Mouse (Mus musculus): Measurements from ENCODE around the gene Gcnt7.

DNA sequence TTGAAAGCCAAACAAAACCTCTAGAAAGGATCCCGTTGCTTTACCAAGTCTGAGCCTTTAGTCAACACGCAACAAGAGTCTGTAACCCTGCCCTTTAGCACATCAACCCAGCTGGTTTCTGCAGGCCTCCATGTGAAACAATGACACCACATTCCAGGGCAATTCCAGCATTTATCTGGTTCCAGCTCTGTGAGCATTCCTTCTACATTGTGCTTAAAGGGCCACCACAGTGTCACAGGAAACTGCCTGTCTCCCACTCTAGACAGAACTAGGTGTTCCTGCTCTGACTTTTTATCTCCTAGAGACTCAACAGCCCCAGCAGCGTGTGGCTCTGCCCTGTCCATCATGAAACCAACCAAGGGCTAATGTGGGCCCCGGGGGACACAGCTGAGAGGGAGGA, 45.1 kb downstream of the Gcnt7 start:
- TF ChIP-seq CTCF (IDR thresholded peaks at IDR 0.05; ENCODE audit: low read depth) (no peak), EP300 (IDR thresholded peaks at IDR 0.05; ENCODE audit: low read depth) (no peak)
